Mouse (Mus musculus) testis, adult 2 months (tissue): ENCODE measurements around the gene Gm37240. TPM values are rescaled to one million over a fixed set of nuclear protein-coding genes. Genes with fewer than 3 reads are reported as not detected.

Source experiments
- H3K27ac ChIP-seq: fragments of 200-500 bp; 2 replicates; pipeline ENCODE4 v1.5.1; 2012; ENCODE audit warnings: low read depth, low read length; ENCODE audit not compliant: control insufficient read depth, insufficient read depth
- H3K27me3 ChIP-seq: fragments of 200-500 bp; 2 replicates; pipeline ENCODE4 v1.6.1; 2012; ENCODE audit warnings: mild to moderate bottlenecking, low read length, moderate library complexity; ENCODE audit not compliant: control insufficient read depth, insufficient read depth
- H3K36me3 ChIP-seq: fragments of 200-500 bp; 2 replicates; pipeline ENCODE4 v1.6.1; 2012; ENCODE audit warnings: mild to moderate bottlenecking, low read length; ENCODE audit not compliant: control insufficient read depth, insufficient read depth
- H3K4me1 ChIP-seq: fragments of 200-500 bp; 2 replicates; pipeline ENCODE4 v1.6.1; 2012; ENCODE audit warnings: low read length; ENCODE audit not compliant: control insufficient read depth, insufficient read depth
- H3K4me3 ChIP-seq: fragments of 200-500 bp; 2 replicates; pipeline ENCODE4 v1.5.1; 2012; ENCODE audit warnings: low read depth, mild to moderate bottlenecking, low read length, moderate library complexity, mixed read lengths; ENCODE audit not compliant: control insufficient read depth
- CTCF ChIP-seq: fragments of 200-500 bp; IDR thresholded peaks from 2 replicates; pipeline ENCODE4 v1.5.1; 2012; ENCODE audit warnings: low read depth, mild to moderate bottlenecking, inconsistent platforms, low read length, moderate library complexity; ENCODE audit not compliant: control insufficient read depth, insufficient read depth, insufficient replicate concordance
- POLR2A ChIP-seq: fragments of 200-500 bp; IDR thresholded peaks from 2 replicates; pipeline ENCODE4 v1.6.1; 2012; ENCODE audit warnings: low read depth, mild to moderate bottlenecking, inconsistent platforms, low read length, moderate library complexity; ENCODE audit not compliant: control insufficient read depth
- polyA plus RNA-seq: library from polyadenylated mRNA; depleted of rRNA; stranded (reverse); fragments of >200 nt; gene quantifications from 2 replicates; pipeline ENCODE4 v1.2.3, GENCODE M21; 2012

Gm37240 gene
- polyA plus RNA-seq, 1 experiment, result not detected

- H3K36me3 ChIP-seq, result no peaks in the 10 kb centered on the region
- no peak overlapping the region for H3K4me3 ChIP-seq
- H3K4me1 ChIP-seq, result peaks cover 4% of the 10 kb centered on the region
- no peaks in the 10 kb centered on the region for H3K27me3 ChIP-seq
- TF ChIP-seq POLR2A (no peak), CTCF (no peak)
- no peak overlapping the region for H3K27ac ChIP-seq
Measured at GRCm38 (mm10) chr3:84810803-84811202, 1076.5 kb downstream of the Gm37240 start.

DNA sequence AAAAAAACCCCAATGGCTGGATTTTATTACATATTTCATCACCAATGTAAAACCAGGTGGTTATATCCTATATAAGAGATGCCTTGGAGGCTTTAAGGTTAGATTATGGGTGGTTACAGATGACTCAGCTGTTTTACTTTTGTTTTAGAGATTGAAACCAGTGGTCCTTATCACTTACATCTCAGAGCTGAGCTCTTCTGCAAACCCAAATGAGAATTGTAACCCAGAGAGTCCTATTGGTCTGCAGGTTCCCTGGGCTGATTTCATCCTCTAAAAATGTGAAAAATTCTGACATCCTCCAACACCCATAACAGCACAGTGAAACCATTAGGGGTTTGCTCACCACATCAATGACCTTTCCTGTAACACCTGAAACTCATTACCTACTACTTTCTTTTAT lies 1078.4 kb downstream of the Gm37240 start:
- Histone ChIP-seq H3K36me3 (no peaks in the 10 kb centered on the region), H3K27me3 (no peaks in the 10 kb centered on the region), H3K4me1 (peaks cover 4% of the 10 kb centered on the region), H3K4me3 (no peak overlapping the region), H3K27ac (no peak overlapping the region)
- no peak for TF ChIP-seq POLR2A
- no peak for TF ChIP-seq CTCF

GRCm38 (mm10) chr3:84807826-84808225 lies 1079.5 kb downstream of the Gm37240 start:
- no peaks in the 10 kb centered on the region for H3K27me3 ChIP-seq
- H3K4me1 ChIP-seq, result no peaks in the 10 kb centered on the region
- H3K36me3 ChIP-seq, result no peaks in the 10 kb centered on the region
- H3K4me3 ChIP-seq, result no peak overlapping the region
- H3K27ac ChIP-seq, result no peak overlapping the region
- TF ChIP-seq CTCF, result no peak
- no peak for TF ChIP-seq POLR2A

GRCm38 (mm10) chr3:84806206-84806605 lies 1081.1 kb downstream of the Gm37240 start:
- TF ChIP-seq CTCF, result no peak
- Histone ChIP-seq H3K4me3 (no peak overlapping the region), H3K36me3 (no peaks in the 10 kb centered on the region), H3K27ac (no peak overlapping the region), H3K4me1 (no peaks in the 10 kb centered on the region), H3K27me3 (no peaks in the 10 kb centered on the region)

- TF ChIP-seq POLR2A (no peak), CTCF (no peak)
- H3K4me3 ChIP-seq, result no peak overlapping the region
- H3K27ac ChIP-seq, result no peak overlapping the region
- H3K4me1 ChIP-seq, result no peaks in the 10 kb centered on the region
- H3K36me3 ChIP-seq, result no peaks in the 10 kb centered on the region
- no peaks in the 10 kb centered on the region for H3K27me3 ChIP-seq
Measured at GRCm38 (mm10) chr3:84804036-84804435, 1083.3 kb downstream of the Gm37240 start.

DNA sequence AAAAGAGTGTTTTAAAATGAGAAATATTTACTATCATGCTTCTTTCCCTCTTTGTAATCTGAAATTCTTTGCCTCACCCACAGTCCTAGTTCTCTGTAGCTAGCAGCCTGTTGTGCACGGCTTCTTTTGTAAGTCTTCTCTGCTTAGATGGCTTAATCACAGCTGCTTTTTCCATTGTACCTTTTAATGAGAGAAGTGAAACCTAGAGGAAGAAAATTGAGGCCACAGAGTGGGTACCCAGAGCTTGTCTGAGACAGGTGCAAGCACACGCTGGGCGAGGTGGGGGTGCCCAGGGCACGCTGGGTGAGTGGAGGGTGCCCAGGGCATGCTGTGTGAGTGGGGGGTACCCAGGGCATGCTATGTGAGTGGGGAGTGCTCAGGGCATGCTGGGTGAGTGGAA lies 1099.4 kb downstream of the Gm37240 start:
- TF ChIP-seq POLR2A, result no peak
- no peak for TF ChIP-seq CTCF
- H3K27ac ChIP-seq, result no peak overlapping the region
- no peaks in the 10 kb centered on the region for H3K27me3 ChIP-seq
- no peaks in the 10 kb centered on the region for H3K36me3 ChIP-seq
- no peaks in the 10 kb centered on the region for H3K4me1 ChIP-seq
- no peak overlapping the region for H3K4me3 ChIP-seq

DNA sequence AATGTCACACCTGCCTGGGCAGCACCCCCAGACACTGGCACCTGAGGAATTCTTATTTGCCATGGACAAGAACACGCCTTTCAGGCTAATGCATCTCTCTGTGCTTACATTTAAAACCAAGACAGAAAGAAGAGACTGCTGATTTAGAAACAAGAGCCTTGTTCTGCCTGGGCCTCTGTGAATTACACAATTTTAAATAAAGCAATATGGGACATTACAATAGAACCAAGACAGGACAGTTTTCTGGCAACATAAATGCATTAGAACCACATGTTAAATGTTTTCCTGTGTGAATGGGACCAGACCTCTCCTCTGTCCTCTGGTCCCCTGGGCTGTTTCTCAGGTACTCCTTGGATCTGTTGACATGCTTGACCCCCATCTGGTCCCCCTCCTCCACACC lies 1111.2 kb downstream of the Gm37240 start:
- H3K4me1 ChIP-seq, result peaks cover 5% of the 10 kb centered on the region
- H3K27me3 ChIP-seq, result no peaks in the 10 kb centered on the region
- no peak overlapping the region for H3K4me3 ChIP-seq
- H3K27ac ChIP-seq, result no peak overlapping the region
- no peak for TF ChIP-seq POLR2A
- no peak for TF ChIP-seq CTCF
- H3K36me3 ChIP-seq, result no peaks in the 10 kb centered on the region

- H3K36me3 ChIP-seq, result no peaks in the 10 kb centered on the region
- H3K4me3 ChIP-seq, result no peak overlapping the region
- no peak overlapping the region for H3K27ac ChIP-seq
- H3K4me1 ChIP-seq, result peaks cover 5% of the 10 kb centered on the region
- H3K27me3 ChIP-seq, result no peaks in the 10 kb centered on the region
- TF ChIP-seq POLR2A (no peak), CTCF (no peak)
Measured at GRCm38 (mm10) chr3:84775577-84775976, 1111.7 kb downstream of the Gm37240 start.
